Mouse (Mus musculus) embryo, embryonic 9.5 days (tissue): ENCODE data around the gene Dgat2l6.

ENCODE experiments used
- DNase-seq: peaks from one replicate; pipeline ENCODE4 v3.0.0-alpha.2; 2017; ENCODE audit errors: extremely low spot score

Dgat2l6 gene

DNA sequence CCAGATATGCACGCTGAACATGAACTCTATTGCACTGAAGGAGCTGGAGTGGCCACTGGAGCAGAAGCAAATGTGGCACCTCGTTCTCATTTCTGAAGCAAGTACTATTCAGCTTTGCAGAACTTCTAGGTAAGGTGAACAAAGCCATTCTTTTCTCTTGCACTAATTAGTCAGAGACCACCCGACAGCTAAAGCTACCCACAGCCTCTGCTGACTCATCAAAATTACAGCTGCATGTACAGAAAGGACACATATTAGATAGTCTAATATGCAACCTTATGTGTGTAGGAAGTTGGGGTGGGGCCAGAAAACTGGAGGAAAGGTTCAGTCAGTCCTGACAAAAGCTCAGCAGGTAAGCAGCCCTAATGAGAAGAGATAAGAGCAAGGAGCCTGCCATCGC lies at the start of gene Dgat2l6:
TSS of gene Dgat2l6 (plus strand) at position 368 of the 400 bp plus-strand sequence.
- no peak for DNase-seq

DNA sequence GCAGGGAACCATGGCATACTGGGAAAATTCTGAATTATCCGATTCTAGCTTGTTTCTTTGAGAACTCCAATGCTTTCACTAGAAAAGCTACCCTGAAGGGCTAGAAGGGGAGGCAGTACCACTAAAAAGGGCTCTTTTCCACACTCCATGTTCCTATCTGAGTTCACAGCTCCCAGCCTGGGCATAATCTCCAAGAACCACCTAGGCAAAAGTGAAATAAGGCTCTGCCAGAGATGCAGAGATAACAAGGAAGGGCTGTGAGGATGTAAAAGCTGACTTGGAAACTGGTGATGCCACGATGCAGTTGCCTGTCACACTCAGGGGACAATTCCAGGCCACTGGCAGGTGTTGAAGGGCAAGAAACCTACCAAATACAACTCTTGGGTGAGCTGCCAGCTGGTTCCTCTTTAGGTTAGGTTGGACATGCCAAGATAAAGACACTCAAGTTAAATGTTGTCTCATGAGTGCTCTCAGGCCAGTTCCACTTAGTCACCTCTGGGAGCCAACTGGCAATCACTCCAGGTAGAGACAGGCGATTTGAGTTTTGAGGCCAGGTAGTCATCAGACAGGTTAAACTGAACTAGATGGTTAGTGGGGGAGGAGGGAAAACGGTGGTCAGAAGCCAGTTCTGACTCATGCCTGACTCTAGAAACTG lies 48.9 kb upstream of the Dgat2l6 start:
- no peak for DNase-seq

DNA sequence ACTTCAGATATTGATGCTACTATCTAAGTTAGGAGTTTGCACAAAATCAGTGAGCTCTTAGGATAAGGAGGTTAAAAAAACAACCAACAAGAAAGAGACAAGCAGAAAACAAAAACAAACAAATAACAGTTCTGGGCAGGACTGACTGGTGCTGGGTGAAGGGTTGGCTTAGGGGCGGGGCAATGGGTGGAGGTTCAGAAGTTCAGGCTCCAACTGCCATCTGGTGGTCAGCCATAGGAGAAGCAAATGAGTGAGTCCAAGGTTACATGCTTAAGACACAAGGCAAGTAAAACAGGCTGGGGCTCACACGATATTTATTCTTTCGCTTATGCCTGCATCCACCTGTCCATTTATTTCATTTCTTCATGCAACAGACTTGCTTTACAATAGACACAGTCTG lies 44.3 kb upstream of the Dgat2l6 start:
- peak; percentile 38 for DNase-seq

DNA sequence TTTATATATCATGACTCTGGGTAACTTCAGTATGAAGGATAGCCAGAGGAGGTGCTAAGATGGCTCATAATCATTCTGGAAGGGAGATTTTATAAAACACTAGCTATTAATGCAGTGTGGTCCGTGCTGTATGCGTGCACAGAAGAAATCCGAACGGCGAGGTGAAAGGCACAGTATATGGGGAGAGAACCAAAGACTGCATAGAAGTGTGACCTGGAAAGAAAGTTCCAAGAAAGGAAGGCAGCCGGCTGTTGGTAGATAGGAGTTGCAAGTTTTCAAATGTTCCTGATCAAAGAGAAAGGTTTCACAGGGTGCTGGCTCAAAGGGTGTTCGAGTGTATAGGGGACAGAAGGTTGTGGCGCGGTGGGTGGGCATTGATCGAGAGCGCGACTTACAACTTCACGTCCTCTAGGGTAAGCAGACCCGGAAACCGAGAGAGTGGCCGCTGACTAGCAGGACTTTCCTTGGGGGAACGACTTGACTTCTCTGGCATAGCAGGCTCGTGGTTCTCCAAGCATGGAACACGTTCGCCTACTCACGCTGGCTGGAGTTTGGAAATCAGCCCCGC lies 31.1 kb upstream of the Dgat2l6 start:
- no peak for DNase-seq

DNA sequence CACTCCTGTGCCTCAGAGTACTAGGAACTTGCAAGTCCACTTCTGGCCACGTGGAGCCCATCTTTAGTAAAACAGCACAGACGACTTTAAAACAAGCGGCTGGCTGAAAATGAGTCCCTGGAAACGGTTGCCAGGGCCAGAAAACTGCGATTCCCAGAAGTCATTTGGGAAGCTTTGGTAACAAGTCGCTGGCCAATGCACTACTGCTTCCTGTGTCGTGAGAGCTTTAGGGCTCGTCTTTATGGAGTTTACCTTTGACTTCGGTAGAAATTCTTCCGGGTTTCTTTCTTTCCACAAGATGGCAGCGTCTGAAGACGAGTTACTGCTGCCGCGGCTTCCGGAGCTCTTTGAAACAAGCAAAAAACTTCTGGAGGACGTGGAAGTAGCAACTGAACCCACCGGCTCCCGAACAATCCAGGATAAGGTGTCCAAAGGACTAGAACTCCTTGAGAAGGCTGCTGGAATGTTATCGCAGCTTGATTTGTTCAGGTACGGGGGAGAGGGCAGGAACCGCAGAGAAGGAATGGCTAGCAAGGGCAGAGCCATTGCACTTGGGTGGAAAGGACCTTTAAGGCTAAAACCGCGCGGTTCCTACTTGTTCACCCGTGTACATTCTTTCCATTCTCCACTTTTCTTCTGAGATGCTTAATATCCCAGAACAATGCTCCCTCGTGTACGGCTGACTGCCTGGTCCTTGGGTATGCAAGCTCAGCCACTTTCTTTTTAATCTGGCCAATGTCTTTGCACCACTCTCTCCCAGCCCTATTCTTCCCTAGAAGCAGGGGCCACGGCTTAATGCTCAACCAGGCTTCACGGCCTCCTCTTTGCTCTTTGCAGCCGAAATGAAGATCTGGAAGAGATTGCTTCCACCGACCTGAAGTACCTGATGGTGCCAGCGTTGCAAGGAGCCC lies 30.3 kb upstream of the Dgat2l6 start, which contains the start of gene Igbp1:
TSS of gene Igbp1 (plus strand) at position 224 of the 911 bp plus-strand sequence.
- peak; percentile 69 for DNase-seq

DNA sequence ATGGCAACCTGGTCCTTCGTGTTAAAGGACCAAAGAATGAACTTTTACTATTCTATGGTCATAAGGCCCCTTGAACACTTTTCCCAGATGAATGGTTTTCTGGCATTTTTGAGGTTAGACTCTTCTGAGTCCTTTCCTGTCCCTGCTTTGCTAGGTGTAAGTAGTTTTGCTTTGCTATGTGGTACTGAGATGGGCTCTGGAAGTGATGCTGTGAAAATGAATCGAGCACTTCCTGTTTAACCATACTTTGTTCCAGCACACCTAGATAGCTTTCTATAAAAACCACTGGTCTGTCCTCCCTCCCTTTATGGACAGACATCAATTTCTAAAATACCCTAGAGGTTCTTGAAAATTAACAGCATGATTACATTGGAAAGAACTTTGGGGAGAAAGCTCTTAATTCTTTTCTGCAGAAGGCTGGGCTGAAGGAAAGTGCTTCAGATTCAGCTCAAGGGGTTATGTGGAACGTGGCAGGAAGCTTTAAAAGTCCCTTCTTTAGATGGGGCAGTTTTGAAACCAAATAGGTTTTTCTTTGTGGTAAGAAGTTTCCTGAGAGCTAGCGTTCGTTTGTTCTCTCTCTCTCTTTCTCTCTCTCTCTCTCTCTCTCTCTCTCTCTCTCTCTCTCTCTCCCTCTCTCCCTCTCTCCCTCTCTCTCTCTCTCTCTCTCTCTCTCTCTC lies 20.3 kb upstream of the Dgat2l6 start:
- no peak for DNase-seq

DNA sequence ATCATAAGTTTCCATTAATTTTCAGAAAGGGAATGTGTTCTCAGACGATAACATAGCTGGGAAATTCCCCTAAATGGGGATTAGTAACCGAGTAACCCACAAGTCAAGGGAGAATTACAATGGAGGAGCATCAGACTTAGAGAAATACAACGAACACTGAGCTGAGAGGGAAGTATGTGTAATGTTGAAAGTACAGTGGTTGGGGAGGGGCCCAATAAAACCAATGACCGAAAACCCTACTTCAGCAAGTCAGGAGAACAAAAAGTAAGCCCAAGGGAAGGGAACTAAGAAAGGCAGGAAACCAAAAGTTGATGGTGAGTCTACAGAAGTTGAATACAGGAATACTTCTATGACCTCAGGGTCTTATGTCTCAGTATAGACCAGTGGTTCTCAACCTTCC lies 16.5 kb upstream of the Dgat2l6 start:
- no peak for DNase-seq

DNA sequence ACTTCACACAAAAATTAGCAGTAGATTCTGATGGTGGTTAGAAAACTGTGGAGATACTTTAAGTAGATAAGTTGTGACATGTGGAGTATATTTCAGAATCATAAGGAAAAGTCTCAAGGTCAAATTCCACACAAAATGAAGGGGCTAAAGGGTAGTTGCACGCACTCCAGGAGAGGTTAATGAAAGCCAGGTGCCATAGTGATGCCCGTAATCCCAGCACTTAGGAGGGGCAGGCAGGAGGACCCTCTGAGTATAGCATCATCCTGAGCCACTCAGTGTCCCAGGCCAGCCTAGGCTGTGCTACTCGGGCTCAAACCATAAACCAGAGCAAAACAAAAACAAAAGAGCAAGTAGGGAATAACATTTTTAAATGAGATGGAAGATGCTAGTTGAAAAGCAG lies 14.7 kb upstream of the Dgat2l6 start:
- DNase-seq: no peak

DNA sequence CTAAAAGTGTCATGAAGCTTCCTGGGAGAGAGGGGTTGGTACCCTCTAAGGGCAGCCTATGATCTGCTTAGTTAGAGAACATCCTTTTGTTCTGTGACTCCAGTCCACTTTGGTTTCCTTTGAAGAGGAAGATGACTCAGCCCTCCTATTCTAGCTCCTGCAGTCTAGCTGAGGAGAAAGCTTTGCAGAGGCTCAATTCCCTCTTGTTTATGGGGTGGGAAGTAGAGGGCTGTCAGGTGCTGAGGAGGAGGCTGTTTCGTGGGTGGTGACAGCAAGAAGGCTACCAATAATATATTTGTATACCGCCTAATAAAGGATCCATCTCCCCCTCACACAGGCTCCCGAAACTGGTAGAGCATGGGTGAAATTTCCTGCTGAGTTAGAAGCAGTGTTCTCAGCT lies 8.0 kb upstream of the Dgat2l6 start:
- no peak for DNase-seq

DNA sequence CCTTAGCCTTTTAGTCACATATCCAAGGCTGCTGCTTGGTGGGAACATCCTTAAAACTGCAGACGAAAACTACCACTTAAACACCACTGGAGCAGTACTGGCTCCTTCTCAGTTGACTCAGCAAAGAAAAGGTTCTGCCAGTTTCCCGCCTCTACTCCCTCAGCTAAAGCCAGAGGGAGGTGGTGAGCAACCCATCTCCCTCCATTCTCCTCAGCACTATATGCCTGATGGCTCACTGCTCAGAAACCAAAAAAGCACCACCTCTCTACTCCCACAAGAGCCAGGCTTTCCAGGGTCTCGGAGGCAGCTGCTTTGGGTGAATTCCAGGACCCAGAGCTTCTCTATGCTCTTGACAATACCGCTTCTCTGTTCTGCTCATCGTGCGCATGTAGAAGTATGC lies 7.0 kb upstream of the Dgat2l6 start:
- no peak for DNase-seq

DNA sequence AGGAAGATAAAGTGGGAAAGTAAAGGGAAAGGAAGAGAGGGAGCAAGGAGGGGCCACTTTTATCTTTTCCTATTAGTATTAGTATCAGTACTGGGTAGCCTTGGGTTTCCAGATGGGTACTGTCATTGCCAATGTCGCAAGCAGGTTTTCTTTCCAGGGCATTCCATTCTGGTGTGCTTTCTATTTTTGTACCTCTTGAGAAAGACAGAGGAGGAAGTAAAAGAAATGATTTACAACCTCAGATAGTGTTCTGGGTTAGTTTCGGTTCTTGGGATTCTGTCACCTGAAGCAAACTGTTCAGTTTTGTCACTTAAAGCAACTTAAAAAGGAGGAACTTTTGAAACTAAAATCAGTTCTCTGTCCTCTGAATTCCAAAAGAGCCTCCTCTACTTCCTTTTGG lies 6.1 kb upstream of the Dgat2l6 start:
- no peak for DNase-seq

DNA sequence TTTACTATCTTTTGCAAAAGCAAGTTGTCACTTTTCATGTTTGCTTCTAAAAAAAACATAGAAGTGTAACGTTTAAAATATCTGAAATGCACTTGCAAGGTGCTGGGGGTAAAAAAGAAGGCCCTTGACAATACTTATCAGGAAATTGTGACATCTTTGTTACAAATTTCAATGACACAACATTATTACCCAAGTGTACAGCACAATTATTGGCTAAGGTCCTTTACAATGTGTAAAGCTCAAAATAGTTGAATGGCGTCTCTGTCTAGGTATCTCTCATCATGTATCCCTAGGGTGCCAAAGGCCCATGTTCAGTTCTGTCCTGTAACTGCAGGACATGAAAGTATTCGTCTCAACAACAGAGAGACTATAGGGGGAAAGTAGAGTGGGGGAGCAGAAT lies 31.4 kb downstream of the Dgat2l6 start:
- DNase-seq: no peak

DNA sequence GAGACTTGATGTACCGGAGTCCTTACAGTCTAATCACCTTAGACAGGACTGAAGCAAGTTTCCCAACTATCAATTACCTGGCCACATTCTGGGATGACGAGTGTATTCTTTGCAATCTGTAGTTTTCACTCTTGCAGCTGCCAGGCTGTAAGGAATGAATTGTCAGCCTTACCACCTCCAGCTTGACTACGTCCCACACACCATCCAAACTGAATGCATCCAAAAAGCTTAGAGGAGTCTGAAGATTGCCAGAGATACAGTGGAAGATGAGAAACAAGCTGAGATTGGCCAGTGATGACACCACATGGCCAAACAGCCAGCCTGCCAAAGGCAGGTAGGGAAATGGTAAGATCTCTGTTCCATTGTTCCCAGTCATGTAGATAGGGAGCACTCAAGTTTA lies 41.1 kb downstream of the Dgat2l6 start:
- no peak for DNase-seq

DNA sequence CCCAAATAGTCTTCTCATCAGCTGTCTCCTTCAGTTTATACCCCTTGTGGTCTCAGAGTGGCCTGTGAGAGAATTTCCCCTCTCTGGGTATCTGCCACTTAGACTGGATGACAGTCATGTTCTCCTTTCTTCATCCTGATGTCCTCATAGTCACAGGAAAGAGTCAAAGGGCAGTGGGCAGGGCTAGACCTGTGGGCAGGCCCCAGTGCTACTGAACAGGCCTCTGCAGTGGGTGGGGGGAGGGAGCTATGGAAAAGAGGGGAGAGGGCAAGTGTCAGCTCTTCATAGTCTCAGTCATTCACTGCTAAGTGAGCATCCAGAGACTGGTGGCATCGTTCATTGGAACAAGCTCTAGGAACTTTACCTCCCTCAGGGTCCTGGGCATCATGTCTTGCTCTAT lies 47.3 kb downstream of the Dgat2l6 start, which contains the start of gene Awat1:
TSS of gene Awat1 (plus strand) at position 301 of the 400 bp plus-strand sequence.
- no peak for DNase-seq

DNA sequence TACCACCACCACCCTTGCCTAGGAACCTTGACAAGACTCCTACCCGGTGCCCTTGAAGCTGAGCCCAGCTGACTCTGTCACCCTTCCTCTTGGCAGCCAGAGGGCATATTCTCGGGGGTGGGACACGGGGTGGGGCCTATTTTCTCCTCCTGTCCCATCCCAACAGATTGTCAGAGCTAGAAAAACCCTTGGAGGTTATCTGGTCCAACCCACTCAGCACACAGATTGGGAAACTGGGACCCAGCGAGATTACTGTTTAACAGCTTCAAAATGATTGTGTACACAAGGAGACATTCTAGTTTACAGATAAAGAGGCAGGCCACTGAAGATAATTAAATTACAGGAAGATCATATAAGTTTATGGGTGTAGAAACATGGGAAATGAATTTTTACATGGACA lies 70.2 kb downstream of the Dgat2l6 start, which contains the start of gene P2ry4:
TSS of gene P2ry4 (minus strand) at position 79 of the 400 bp plus-strand sequence.
- no peak for DNase-seq
